Mouse (Mus musculus) heart, adult 11 months (tissue): Measurements from ENCODE around the gene Slc5a3.
A peak's percentile ranks its signal among the peaks of the same experiment; 100 is the strongest.

Source experiments
- DNase-seq: peaks from one replicate; pipeline ENCODE4 v3.0.0; 2022

Slc5a3 gene

DNA sequence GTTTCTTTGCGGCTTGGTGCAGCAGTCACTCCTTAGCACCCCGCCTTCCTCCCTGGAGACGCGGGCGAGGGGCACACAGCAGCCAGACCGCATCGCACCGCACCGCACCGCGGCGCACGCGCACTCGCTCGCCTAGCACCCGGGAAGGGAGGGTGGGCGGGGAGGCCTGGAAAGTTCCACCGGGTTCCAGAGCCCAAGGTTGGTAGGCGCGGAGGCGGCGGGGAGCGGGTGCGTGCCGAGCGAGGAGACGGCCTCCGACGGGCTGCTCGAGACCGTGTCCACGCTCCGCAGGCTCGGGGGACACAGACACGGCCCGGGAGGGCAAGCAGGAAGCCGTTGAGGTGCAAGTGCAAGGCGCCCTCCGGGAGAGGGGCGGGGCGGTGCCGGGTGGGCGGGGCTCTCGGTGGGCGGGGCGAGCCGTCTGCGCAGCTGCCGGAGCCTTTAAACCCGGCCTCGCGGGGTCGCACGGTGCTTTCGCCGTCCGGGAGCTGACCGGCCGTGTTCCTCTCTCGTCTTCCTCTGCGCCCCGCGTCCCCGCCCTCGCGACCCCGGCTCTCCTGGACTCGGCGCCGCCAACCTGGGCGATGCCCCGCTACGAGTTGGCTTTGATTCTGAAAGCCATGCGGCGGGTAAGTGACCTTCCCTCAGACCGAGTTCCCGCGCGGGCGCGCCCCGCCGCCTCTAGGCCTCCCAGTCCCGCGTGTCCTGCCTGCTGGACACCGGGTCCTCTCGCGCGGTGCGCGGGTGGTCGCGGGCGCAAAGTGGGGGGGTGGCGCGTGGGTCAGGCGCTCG lies at the start of gene Slc5a3, which contains the start of the genes Mrps6 and Gm49711:
TSS of gene Slc5a3 (plus strand) at position 471 of the 792 bp plus-strand sequence.
TSS of gene Mrps6 (plus strand) at position 419 of the 792 bp plus-strand sequence.
TSS of gene Gm49711 (plus strand) at position 465 of the 792 bp plus-strand sequence.
- DNase-seq: peak; percentile 99

DNA sequence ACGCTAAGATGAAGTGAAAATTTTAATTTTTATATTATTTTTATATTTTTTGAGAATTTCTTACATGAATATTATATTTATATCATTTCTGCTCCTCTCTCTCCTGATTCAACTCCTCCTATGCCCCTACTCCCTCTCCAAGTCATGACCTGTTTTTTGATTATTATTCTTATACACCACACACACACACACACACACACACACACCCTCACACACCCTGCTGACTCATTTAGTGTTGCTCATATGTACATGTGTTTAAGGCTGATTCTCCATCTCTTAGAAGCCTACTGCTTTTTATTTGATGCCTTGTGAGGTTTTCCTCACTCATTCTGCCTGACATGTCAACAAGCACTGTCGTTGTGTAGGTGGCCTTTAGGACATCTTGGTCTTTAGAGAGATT lies 48.5 kb upstream of the Slc5a3 start:
- no peak for DNase-seq

DNA sequence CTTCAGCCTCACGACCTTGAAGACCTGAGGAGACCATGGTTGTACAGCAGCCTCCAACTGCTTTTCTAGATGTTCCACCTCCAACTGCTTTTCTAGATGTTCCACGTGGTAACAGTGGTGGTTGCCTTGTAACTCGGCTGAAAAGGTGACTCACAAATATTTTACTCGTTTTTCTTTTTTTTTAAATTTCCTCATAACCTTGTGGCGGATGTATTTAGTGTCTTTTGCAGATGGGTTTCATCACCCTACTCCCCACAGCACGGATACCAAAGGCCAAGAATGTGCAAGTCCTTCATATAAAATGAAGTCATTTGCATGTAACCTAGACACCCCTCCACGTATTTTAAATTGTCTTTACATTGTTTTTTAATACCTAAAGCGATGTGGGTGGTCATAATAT lies 41.3 kb upstream of the Slc5a3 start:
- DNase-seq: no peak

DNA sequence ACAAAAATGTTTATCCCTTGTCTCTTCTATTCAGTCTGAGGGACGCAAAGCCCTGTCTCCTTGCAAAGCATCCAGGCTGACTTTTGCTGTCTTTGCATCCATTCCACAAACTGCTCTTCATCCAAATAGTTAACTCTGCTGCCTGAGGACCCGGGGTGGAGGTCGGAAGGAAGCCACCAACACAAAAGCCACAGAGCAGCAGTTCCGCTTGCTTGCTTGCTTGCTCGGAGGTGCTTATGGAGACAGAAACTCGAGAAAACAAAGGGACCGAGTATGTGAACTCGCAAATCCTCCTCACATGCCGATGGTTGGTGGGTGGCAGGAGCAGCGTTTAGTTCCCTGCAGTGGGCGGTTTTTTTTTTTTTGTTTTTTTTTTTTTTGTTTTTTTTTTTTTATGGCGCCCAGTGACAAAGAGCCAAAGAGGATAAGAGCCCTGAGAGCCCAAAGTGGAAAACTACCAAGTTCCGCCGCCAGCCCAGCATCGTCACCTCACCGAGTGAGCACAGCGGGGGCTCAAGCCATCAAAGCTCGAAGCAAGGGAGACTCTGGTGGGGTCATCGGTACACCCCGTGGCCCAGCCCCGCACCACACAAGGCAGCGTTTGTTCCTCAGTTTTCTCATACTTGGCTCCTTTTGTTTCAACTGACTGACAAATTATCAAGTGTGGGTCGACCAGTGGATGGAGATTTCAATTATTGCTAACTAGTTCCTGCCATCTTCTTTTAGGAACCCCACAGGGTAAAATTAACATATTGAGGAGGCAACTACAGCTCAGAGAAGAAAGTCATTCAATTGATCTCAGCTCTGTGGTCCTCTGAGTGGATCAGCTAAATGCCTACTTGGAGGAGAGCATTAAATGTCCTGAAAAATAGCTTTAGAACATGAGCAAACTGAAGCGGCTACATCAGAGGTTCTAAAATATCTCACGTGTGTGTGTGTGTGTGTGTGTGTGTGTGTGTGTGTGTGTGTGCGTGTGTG lies 38.7 kb upstream of the Slc5a3 start:
- peak; percentile 90 for DNase-seq

DNA sequence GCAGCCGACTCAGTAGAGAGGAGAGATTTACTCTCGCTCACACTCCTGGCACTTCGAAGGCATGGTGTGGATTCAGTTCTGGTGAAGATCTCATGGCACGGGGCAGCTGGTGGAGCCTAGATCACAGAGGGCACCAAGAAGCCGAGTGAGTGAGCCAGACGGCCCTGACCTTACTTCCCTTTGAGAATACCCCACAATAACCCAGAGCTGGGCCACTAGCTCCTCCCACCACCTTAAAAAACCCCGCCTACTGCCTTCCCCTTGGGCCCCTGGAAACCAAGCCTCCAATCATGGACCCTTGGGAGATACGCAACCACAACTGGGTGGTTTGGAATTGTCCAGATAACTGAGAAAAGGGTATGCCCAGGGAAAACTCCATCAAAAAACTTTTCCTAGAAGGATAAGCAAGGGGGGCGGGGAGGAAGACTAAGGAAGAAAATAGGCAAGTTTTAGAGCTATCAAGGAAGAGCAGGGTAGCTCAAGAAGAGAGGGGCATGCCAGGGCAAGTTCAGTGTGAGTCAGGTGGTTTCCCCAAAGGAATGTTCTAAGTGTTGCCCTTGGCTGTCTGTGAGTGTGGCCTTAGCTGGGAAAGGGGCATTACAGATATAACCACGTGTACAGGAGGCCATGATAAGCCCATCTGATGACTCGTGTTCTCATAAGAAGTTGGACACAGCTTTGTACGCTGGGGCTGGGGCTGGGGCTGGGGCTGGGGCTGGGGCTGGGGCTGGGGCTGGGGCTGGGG lies 36.3 kb upstream of the Slc5a3 start:
- peak; percentile 87 for DNase-seq

DNA sequence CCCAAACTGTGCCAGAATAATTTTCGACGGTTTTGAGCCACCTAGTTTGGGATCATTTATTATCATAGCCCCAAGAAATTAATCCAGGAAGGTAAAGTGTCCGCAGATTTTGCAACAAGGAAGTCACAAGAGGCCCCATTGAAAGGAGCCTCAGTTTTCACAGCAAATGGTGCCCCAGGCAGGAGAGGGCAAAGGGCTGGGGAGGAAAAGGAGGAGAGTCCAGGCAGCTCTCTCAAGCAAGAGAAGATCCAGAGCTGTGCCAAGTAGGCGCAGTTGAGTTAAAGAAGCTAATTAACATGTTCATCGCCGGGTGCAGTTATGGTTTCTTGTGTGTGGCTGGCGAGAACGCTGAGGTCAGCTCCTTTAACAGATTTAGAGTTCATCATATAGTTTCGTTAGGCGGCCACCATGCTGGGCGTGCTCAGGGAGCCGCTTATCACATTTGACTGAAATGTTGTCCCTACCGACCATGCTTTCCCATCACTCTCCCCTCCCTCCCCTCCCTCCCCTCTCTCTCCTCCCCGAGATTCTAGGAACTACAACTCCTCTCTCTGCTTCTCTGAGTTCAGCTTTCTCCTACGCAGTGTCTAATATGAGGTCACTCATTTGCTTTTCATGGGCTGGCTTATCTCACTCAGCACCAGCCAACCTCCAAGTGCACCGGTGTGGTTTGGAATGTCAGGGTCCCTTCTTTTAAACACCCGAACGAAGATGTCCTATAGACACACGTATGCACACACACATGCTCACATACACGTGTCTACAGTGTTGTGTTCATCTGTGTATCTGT lies 35.4 kb upstream of the Slc5a3 start:
- DNase-seq: peak; percentile 44

DNA sequence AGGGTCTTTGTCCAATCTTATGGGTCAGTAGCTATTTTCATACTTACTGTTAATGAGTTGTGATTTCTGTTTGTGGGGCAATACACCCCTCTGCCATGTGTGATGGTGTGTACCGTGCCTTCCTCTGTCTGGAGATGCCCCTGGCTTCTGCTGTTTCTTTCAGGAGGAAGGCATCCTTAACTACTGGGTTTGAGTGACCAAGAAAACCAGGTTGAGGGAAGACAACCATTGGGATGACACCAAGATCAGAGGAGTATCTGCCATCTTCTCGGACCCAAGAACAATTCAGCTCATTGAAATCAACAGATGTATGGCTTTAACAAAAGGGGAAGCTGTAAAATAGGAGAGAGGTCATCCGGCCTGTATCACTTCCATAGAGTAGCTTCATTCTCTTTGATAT lies 24.8 kb upstream of the Slc5a3 start:
- peak; percentile 65 for DNase-seq

DNA sequence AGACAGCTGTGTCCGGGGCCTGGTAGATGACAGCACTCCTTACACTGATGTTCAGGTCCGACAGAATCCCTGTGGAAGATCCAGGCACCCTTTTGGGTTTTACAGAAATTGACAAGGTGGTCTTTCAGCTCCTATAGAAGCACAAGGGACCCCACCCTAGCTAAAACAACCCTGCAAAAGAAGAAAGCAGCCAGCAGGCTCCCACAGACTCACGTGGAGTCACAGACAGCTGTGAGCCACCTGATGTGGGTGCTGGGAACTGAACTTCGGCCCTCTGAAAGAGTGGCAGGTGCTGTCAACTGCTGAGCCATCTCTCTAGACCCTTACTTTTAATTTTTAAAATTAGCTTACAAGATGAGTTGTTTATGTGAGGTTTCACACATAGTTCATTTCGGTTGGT lies 23.4 kb upstream of the Slc5a3 start:
- DNase-seq: peak; percentile 66

DNA sequence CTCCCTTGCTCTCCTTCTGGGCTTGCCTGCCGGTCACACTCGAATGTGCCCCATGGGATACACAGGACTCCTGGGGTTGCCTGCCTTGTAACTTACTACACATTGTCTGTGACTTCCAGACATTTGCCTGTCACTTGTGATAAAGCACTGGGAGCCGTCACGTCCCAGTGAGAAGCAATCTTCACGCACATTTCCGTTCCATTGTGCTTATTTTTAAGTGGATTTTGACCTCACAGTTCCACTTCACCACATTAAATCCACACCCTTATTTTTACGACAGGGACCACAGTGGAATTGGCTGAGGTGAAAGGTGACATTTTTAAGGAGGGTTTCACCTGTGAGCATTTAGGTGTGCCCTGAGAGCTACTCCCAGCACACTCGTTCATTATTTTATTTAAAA lies 21.4 kb upstream of the Slc5a3 start:
- DNase-seq: peak; percentile 63

DNA sequence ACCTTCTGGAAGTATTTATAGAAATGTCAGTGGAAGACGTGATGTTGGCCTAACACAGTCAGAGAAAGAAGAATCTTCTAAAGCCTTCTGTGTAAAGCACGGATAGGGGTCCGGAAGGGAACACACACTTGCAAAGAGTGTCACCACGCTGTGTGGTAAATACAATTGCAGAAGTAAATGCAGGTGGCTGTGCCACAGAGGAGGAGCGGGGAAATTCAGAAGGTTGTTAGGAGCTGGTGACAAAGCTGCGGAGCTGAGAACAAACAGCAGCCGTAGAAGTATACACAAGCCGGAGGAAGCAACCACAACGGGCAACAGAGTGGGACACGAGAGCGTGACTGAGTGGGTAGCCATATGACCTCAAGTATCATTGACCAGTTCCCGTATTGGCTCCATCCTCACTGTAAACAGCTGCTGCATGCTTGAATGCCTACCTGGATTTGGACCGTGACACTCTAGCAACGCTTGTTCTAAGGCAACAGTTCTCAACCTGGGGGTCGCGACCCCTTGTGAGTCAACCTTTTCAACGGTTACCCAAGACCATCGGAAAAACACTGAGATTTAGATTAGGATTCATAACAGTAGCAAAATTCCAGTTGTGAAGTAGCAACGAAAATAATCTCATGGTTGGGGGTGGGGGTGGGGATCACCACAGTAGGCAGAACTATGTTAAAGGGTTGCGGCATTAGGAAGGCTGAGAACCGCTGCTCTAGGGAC lies 20.1 kb upstream of the Slc5a3 start:
- peak; percentile 44 for DNase-seq

DNA sequence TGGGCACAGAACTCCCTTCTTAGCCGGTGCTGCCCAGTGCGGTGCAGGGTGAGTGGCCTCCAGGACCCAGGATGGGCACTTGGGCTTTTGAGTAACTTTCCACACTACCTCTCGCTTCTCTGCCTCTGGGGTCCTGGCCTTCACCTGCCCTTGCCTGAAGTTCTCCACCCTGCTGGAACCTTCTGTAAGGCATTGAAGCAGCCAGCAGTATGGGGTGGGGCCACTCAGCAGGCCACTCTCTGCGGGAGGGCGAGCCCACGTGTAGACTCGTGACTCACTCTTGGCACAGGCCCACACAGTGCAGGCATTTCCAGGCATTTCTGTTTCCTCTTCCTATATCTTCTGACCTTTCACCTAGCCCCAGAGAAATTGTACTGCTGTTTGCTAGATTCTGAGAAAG lies 18.7 kb upstream of the Slc5a3 start:
- DNase-seq: peak; percentile 83

DNA sequence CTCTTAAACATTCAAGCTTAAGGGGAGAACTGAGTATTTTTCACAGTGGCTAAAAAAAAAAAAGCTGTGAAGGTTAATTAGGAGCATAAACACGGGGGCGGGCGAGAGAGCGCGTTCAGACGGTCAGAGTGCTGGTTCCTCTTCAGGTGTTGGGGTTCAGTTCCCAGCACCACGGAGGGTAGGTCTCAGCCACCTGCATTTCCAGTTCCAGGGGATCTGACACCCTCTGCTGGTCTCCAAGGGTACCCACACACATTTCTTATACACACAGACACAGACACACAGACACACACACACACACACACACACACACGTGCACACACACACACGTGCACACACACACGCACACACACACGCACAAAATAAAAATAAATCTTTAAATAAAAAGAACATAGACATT lies 18.2 kb upstream of the Slc5a3 start:
- DNase-seq: peak; percentile 42

DNA sequence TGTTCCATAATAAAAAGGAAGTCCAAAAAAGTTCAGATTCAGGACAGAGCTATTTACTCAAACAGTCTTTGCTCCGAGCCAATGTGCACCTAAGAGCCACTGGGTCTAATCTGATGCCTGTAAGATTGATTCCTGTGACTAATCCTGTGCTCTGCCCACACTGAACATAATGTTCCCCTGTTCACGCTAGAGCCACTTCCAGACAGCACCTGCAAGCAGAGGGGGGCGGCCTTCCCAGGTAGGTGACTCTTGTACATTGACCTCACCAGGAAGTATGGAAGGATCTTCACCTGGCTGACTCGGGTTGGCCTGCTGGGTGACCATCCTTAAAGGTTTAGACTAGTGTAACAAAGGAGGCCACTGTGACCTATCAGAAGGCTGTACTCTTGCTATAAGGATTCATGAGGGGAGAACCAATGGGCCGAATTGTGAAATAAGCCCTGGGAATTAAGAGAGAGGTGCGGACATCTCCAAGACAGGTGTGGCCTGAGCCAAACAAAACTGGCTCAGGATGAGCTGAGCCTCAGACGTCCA lies 6.3 kb upstream of the Slc5a3 start:
- DNase-seq: no peak

DNA sequence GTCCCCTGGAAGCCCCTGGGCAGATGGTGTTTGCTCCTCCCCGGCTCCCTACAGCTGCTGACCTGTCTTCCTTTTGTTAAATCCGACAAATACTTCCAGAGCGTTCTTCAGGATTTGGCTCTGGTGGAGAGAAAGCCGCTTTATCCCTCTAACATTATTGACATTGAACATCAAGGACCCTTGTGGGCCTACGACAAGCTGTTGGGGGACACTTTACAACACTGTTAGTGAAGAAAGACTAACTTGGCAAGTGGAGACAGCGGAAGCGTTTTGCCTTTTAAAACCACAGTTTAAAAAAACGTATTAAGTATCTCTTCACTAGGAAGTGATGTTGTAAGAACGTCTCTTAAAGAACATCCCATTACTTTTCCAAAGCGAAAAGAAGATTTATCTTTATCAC lies 5.6 kb upstream of the Slc5a3 start:
- DNase-seq: no peak

DNA sequence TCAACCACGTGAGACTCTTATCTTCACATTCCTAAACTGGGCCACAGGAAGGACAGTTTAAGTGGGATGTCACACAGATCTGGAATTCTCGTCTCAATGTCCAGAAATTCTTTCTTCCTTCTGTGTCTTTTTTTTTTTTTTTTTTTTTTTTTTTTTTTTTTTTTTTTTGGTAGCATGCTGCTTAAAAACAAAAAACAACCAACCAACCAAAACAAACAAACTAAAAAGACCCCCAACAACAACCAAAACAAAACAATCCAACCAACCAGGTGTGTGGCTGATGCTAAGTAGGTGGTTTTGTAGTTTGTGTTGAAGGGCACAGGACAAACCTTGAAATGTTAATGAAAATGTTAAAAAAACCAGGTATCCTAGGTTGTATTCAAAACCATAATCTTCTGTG lies 1.4 kb upstream of the Slc5a3 start:
- no peak for DNase-seq

DNA sequence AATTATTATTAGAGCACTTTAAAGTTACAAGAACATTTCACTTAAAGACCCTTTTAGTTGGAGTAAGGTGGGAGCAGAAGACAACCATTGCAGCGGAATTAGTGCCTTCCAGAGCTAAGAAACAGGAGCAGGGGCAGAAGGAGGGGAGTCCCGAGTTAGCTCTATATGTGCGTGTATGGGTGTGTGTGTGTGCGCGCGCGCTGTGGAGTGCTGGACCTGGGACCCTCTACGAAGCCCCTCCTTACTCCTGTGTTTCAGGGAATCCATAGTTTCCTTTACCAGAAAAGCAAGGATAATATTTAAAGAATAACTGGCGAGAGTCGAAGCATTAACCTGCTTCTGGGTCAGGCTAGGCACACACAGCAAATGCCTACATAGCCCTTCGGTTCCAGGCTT lies 668 bp upstream of the Slc5a3 start:
- DNase-seq: no peak

DNA sequence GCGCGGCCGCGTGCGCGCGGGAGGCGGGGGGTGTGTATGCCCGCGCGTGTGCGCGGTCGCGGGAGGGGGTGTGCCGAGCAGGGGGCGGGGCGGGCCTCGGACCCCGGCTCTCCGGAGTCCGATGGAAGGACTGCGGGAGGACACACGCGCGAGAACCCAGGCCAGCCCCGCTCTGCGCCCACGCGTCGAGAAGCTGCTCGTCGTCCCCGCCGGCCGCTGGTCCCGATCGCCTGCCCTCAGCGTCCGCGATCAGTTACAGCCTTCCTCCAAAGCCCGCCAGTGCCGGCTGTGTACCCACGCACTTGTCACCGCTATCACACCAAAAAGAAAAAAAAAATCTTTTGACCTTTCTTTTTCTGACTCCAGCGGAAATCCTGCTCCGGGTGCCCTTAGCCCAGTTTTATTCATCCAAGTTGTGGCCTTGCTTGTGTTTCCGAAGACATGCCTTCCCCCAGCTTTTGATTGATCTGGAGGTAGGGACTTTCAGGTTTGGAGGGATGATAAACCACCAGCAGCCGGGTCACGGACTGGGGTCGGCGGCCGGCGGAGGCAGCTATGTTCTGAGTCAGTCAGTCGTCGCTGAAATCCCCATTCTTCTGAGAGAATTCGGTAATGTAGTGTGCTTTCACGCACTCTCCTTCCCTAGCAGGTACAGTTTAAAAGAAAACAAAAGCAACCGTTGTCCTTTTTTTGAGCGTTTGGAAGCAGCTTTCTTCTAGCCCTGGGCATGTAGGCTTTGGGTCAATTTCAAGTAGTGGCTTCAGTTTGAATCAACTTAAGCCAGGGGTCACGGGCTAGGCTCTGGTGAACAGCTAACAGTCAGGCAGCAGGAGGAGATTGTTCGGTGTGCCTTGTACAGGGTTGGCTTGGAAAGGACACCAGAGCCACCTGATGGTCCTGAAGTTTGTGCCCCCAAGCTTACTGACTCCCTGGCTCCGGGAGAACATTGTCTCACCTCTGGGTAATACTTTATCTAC lies 810 bp downstream of the Slc5a3 start:
- DNase-seq: no peak

DNA sequence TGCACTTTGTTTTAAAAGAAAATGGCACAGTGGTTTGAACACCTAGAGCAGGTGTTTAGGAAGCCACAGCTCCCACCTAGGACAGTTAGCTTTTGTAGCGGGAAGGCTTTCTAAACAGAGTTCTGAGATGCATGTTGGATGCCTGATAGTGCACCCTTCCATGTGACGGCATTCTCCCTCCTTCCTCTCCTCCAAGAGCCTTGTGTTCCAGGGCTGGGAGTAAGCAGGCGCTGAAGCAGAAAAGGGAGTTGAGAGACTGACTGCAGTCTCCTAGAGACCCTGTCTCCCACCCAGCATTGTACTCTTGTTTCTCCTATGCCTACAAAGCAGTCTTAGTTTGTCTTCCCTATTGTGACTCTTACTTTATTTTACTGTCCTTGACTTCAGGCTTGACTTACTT lies 2.1 kb downstream of the Slc5a3 start:
- no peak for DNase-seq

DNA sequence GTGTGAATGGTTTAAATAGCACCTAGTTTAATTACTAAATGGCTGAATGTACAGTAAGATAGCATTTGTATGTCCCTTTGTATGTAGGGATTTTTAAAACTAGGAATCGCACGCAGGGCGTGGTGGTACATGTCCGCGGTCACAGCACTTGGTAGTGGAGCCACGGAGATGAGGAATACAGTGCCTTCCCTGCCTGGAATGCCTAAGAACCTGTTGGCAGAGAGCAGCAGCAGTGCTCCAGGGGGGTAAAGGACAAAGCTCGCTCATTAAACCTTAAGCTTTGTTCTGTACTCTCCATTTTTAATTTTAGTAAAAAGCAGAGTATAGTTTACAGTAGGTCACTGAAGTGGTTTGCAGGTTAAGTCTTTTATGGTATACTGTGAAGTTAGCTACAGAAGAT lies 3.5 kb downstream of the Slc5a3 start:
- no peak for DNase-seq

DNA sequence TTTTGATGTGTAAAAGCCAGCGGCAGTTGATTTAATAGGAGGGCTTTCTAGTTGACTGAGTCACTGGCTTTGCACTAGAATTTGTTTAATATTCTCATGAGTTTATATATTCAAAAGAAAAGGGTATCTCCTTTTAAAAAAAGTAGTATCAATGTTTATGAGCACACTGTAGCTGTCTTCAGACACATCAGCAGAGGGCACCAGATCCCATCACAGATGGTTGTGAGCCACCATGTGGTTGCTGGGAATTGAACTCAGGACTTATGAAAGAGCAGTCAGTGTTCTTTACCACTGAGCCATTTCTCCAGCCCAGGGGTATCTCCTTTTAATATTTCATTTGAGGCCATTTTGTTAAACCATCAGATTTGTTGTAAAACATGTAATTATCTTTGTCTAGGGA lies 4.7 kb downstream of the Slc5a3 start:
- DNase-seq: no peak
